Mouse (Mus musculus) lung, adult 2 months (tissue): ENCODE measurements at regions not wholly inside any gene's neighbourhood (a gene's known extent, or its start where the extent isn't known, plus 50 kb on each side); places are given as distances from the start of the nearest gene placed in this dataset.

ENCODE experiments used
- DNase-seq: peaks from one replicate; pipeline ENCODE4 v3.0.0; 2022
- H3K4me1 ChIP-seq: fragments of 200-500 bp; 2 replicates; pipeline ENCODE4 v1.6.1; 2011; ENCODE audit warnings: low read length; ENCODE audit not compliant: control insufficient read depth, insufficient read depth
- H3K4me3 ChIP-seq: fragments of 200-500 bp; replicated peaks from 2 replicates; pipeline ENCODE3; 2011; ENCODE audit warnings: low read depth, mild to moderate bottlenecking, control low read depth, low read length; ENCODE audit errors: extremely low read depth
- CTCF ChIP-seq: fragments of 200-500 bp; IDR thresholded peaks from 2 replicates; pipeline ENCODE4 v1.5.1; 2011; ENCODE audit warnings: mild to moderate bottlenecking, low read length, control low read depth; ENCODE audit not compliant: insufficient read depth
- POLR2A ChIP-seq: fragments of 200-500 bp; IDR thresholded peaks from 2 replicates; pipeline ENCODE4 v1.6.1; 2011; ENCODE audit warnings: low read depth, mild to moderate bottlenecking, control low read depth, low read length, borderline replicate concordance; ENCODE audit errors: extremely low read depth
- WGBS: fragments of 180-500 bp; shearing (Covaris S2); methylation state at CpG from one replicate; pipeline ENCODE4 v1.1.7; 2018; 5-methylcytosine and 5-hydroxymethylcytosine counted together

DNA sequence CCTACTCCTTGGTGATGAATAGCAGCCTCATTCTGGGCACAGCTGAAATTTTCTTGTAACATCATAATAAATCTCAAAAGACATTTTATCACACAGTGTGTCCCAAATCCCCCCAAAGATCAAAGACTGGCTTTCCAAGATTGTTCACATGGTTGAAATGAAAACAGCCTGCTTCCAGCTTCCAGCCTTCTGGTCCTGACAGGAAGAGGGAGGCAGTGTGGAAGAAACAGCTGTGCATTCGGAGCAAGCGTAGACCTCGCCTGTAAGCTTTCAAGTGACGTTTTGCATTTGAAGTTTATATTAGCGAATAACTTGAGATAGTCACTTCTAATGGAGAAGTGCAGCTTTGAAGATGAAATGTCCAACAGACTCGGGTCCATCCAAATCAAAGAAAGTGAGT lies 300.9 kb upstream of the Robo2 start:
- no peak for TF ChIP-seq CTCF
- no peak for TF ChIP-seq POLR2A
- 34% methylated on average over 6 of the region's 6 CpGs for WGBS

DNA sequence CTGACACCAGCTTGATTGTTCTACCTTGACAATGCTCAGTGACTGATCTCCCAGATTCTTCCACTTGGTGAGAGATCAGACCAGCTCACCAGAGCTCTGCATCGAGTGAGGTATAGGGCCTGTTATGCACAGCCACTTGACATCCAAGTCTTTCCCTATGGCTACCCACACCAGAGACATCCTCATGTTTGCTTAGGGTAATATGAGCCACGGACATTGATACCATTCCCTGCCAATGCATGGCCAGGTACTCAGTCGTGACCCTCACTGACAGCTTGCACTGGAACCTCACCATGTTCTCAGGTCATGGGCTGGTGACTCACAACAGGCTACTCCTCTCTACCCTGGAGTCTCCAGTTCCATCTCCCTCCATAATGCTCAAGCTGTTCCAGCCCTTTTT lies 290.4 kb upstream of the Robo2 start:
- 66% methylated on average over 3 of the region's 3 CpGs for WGBS
- TF ChIP-seq POLR2A (no peak), CTCF (no peak)
- no peak for DNase-seq
- Histone ChIP-seq H3K4me1 (no peaks in the 10 kb centered on the region), H3K4me3 (no peak overlapping the region)

More for the DNA sequence above, 300.9 kb upstream of the Robo2 start:
- no peak for DNase-seq
- Histone ChIP-seq H3K4me1 (no peaks in the 10 kb centered on the region; the same call in 1 of the 2 replicates), H3K4me3 (no peak overlapping the region)

DNA sequence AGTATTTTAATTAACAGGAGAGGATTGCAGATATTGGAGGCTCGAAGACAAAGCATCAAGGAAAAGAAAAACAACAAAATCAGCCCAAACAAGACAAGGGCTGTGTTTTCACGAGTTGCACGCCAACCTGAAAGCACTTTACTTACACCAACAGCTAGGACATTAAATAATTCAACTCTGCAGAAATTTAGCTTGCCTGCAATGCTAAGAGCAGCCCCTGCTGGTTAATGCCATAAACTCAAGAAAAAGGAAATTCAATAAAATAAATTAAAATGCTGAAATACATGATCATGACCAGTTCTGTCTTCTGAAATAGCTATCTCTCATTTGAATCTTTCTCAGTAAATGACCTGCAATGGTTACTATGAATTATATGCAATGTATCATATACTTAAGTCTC lies 271.7 kb upstream of the Robo2 start:
- Histone ChIP-seq H3K4me1 (no peaks in the 10 kb centered on the region), H3K4me3 (no peak overlapping the region)
- TF ChIP-seq CTCF (no peak), POLR2A (no peak)
- 20% methylated on average over 3 of the region's 3 CpGs for WGBS
- DNase-seq = no peak

DNA sequence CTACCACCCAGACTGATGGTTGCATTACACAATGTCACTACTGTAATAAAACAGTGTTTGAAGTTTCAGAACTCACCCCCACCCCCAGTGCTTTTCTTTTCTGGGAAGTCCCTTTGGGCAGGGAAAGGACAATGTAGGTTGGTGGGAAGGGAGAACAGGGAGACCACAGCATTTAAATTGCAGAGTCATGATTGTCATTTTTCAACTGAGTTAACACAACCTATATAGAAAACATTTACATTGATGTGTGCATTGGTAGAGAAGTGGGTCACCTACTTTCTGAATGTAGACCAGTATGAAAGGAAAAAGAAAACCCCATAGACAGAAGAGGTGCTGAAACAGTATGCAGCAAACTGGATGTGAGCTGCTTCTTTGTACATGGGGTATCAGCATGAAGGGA lies 264.0 kb upstream of the Robo2 start:
- DNase-seq = no peak
- no peaks in the 10 kb centered on the region for H3K4me1 ChIP-seq
- no peak for TF ChIP-seq CTCF
- no peak for TF ChIP-seq POLR2A
- no peak overlapping the region for H3K4me3 ChIP-seq

DNA sequence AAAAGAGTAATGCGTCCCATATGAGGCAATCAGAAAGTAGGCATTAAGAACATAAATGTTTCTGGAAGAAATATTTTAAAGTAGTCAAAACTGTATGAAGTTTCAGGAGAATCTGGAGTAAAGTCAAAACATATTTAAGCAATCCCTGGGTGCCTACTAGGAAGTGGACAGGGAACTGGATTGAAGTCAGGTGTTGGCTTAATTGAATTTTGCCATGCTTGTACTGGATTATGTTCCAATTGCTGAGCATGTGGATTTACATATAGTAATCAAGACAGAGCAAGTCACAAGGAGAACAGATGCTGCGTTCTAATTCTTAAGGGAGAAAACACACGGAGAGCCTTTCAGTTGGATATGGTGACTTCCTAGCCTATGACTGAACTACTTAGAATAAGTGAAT lies 259.8 kb upstream of the Robo2 start:
- DNase-seq = no peak
- H3K4me3 ChIP-seq = no peak overlapping the region
- 91% methylated on average over 3 of the region's 3 CpGs for WGBS
- TF ChIP-seq POLR2A = no peak
- no peak for TF ChIP-seq CTCF
- no peaks in the 10 kb centered on the region for H3K4me1 ChIP-seq

DNA sequence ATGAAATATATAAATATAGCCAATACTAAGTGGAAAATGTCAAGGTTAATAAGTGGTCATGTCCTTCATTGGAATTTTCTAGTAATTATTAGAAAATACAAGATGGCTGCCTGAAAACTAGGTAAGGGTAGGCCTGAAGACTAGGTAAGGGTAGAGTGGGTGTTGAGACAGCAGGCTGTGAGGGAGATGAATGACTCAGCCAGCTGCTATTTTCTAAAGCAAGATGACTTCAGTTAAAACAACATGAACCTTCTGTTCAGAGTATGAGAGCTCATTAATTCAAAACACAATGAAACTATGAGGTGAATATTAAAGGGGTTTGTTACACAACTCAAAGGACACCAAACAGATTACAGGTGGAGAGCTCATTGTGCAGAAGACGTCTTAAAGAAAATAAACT lies 252.7 kb upstream of the Robo2 start:
- Histone ChIP-seq H3K4me3 (no peak overlapping the region), H3K4me1 (no peaks in the 10 kb centered on the region)
- WGBS = 36% methylated on average over 1 of the region's 1 CpGs
- DNase-seq = no peak
- TF ChIP-seq CTCF (no peak), POLR2A (no peak)

DNA sequence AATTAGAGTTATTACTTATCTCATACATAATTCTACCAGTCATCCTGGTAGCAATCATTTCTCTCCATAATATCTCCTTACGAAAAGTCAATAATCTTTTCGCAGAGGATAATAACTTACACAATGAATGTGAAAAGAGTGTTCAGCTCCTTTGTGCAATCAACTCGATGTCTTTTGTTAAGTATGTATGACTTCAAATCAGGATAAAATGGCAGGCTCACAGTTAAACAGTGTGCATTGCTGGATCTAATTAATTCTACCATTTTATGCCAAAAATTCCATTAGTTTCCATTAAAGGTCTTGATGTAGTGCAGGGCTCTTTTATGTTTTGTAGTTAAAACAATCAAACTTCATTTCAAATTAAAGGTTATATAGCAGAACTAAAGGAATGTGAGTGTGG lies 239.6 kb upstream of the Robo2 start:
- H3K4me1 ChIP-seq = no peaks in the 10 kb centered on the region
- no peak overlapping the region for H3K4me3 ChIP-seq
- no peak for TF ChIP-seq POLR2A
- no peak for TF ChIP-seq CTCF
- no peak for DNase-seq
- WGBS = 80% methylated on average over 3 of the region's 3 CpGs

DNA sequence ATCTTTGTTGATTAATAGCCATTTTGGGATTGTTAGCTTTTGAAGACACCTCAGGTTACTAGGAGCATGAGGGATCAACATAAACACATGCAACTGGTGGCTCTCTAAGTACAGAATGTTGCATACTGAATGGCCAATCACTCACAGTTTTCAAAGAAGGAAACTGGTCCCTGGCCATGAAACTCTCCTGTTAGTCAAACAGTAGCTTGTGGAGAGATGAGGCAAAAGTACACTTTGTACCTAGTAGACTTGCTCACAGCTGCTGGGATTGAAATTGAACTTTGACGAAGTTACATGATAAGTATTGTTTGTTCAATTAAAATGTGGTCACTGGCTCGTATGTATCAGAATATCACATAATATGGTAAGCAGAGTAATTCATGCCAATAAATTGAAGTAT lies 237.6 kb upstream of the Robo2 start:
- Histone ChIP-seq H3K4me1 (no peaks in the 10 kb centered on the region), H3K4me3 (no peak overlapping the region)
- DNase-seq = no peak
- TF ChIP-seq POLR2A (no peak), CTCF (no peak)
- WGBS = 72% methylated on average over 2 of the region's 2 CpGs

DNA sequence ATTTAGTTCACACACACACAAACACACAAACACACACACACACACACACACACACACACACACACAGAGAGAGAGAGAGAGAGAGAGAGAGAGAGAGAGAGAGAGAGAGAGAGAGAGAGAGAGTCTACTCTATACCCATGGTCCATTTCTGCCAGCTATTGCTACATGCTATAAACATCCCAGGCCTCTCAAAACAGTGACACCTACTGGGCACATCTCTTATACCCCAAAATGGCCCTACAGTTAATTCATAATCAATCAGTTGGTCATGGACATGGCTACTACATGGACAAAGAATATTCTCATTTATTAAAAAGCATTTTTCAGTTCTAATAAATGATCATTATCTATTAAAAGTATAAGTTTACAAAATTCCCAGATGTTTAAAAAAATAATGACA lies 236.8 kb upstream of the Robo2 start:
- TF ChIP-seq POLR2A (no peak), CTCF (no peak)
- Histone ChIP-seq H3K4me3 (no peak overlapping the region), H3K4me1 (no peaks in the 10 kb centered on the region)
- DNase-seq = no peak

DNA sequence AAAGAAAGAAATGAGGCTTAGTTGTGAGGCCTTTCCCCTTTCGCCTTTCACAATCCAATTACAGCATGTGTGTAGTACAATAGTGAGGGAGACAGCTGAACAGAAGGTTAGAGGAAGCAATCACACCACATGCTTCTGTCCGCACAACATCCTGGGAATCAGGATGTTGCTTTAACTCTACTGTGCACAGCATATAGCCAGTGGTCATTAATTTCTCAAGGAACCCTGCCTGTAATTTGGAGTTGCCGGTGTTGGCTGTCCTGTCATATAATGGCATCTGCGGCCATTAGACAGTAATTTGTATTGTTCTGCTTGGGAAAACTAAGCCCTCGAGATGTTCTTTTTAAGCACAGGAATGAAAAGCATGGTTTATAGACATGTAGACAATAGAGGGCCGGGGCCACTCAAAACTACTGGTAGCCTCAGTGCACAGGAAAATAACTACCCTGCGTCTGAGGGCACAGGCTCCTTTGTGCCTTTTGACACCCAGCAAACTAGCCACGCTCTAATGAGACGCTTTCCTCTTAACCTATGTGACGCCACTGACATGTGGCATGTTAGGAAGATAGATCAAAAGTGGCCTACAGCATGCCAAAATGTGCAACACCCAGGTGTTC lies 233.2 kb upstream of the Robo2 start:
- TF ChIP-seq POLR2A = no peak
- TF ChIP-seq CTCF = no peak
- no peak for DNase-seq
- Histone ChIP-seq H3K4me1 (no peaks in the 10 kb centered on the region), H3K4me3 (no peak overlapping the region)
- 77% methylated on average over 10 of the region's 10 CpGs for WGBS
